Mouse (Mus musculus) central nervous system, embryonic 14 days (tissue): ENCODE data around the gene Zfp729b. TPM values are rescaled to one million over a fixed set of nuclear protein-coding genes. Genes with fewer than 3 reads are reported as not detected.

Experiments used
- polyA plus RNA-seq: library from polyadenylated mRNA; depleted of rRNA; stranded (reverse); fragments of >200 nt; gene quantifications from 2 replicates; pipeline ENCODE4 v1.2.3, GENCODE M21; 2012; rRNA removed

Gene Zfp729b
- polyA plus RNA-seq, result 2.8 and 3.0 TPM in 2 replicates

GRCm38 (mm10) chr13:67609066-67609876 lies at the start of gene Zfp729b:
Gene Zfp729b (minus strand): TSS chr13:67609707.

DNA sequence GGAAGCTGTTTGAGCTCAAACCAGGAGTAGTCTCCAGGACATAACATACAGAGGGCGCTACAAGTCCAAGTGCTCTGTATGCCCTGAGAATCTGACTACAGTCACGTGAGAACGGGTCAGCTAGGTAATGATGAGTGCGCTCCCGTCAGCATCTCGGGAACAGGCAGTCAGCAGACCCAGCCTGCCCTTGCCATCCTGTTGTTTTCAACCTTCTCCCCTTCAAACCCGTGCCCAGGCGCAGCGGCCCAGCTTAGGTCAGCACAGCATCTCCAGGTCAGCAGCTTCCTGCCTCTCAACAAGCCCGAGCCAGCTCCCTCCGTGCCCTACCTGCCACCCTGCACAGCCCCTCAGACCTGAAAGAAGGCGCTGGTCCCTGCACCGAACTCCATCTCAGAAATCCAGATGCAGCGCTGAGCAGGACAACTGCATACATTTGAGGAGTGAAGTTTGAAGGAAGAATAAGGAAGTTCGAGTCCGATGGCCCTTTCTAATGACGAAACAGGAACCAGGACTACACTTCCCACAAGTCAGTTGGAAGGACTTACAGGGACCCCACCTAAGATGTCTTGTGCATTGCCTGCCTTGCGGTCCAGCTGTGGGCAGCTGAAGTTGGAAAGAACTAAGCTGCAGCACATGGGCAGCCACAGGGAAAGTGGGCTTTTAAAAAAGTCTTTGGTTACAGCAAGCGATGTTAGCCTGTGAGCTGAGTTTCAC lies 27.9 kb upstream of the Zfp729b start, which contains the start of the genes Gm49345 and Zfp729a:
Gene Gm49345 (minus strand): TSS at position 476 of the 714 bp plus-strand sequence.
Gene Zfp729a (minus strand): TSS at position 498 of the 714 bp plus-strand sequence.

GRCm38 (mm10) chr13:67553730-67554129 lies 55.8 kb downstream of the Zfp729b start, which contains the start of gene Zfp748:
Gene Zfp748 (minus strand): TSS chr13:67553830.

Other genes with a start within 250 kb of the Zfp729b start
- not detected in 2 replicates for gene Gm28044, start 249.2 kb downstream of the Zfp729b start, polyA plus RNA-seq
- 0.59 and 0.71 TPM in 2 replicates for gene Zfp953, start 249.1 kb downstream of the Zfp729b start, polyA plus RNA-seq
- 0.18 TPM in 1 of 2 replicates, not detected in the other for gene Gm28041, start 234.0 kb downstream of the Zfp729b start, polyA plus RNA-seq
- gene Zfp456, start 233.9 kb downstream of the Zfp729b start, polyA plus RNA-seq, result 0.47 and 0.48 TPM in 2 replicates
- gene Zfp429, start 209.9 kb downstream of the Zfp729b start, polyA plus RNA-seq, result 3.7 and 5.1 TPM in 2 replicates
- 0.84 and 1.1 TPM in 2 replicates for gene Zfp459, start 188.3 kb downstream of the Zfp729b start, polyA plus RNA-seq
- 2.9 and 3.1 TPM in 2 replicates for gene Zfp874a, start 158.1 kb downstream of the Zfp729b start, polyA plus RNA-seq
- gene Zfp874b, start 125.4 kb downstream of the Zfp729b start, polyA plus RNA-seq, result 3.9 and 4.0 TPM in 2 replicates
- gene Zfp58, start 109.2 kb downstream of the Zfp729b start, polyA plus RNA-seq, result 5.7 and 6.2 TPM in 2 replicates
- gene Gm26965, start 83.6 kb downstream of the Zfp729b start, polyA plus RNA-seq, result 0.05 TPM in 1 of 2 replicates, not detected in the other
- gene Zfp87, start 83.5 kb downstream of the Zfp729b start, polyA plus RNA-seq, result 23.0 and 23.8 TPM in 2 replicates
- gene Zfp748, start 55.9 kb downstream of the Zfp729b start, polyA plus RNA-seq, result 8.4 and 9.1 TPM in 2 replicates
- not detected in 2 replicates for gene Gm49345, start 28.1 kb upstream of the Zfp729b start, polyA plus RNA-seq
- gene Zfp729a, start 28.1 kb upstream of the Zfp729b start, polyA plus RNA-seq, result 3.4 and 4.6 TPM in 2 replicates
- 9.3 and 10.6 TPM in 2 replicates for gene Zfp738, start 77.4 kb upstream of the Zfp729b start, polyA plus RNA-seq
- gene Zfp65, start 119.5 kb upstream of the Zfp729b start, polyA plus RNA-seq, result 6.9 and 8.0 TPM in 2 replicates
- 5.5 and 5.6 TPM in 2 replicates for gene Zfp85, start 145.5 kb upstream of the Zfp729b start, polyA plus RNA-seq
- 2.3 and 2.7 TPM in 2 replicates for gene Zfp493, start 170.0 kb upstream of the Zfp729b start, polyA plus RNA-seq
- 5.9 and 6.6 TPM in 2 replicates for gene Zfp273, start 204.0 kb upstream of the Zfp729b start, polyA plus RNA-seq
- gene Gm10037, start 221.4 kb upstream of the Zfp729b start, polyA plus RNA-seq, result 8.0 and 9.4 TPM in 2 replicates